Mouse (Mus musculus): ENCODE measurements at regions not wholly inside any gene's neighbourhood (a gene's known extent, or its start where the extent isn't known, plus 50 kb on each side); places are given as distances from the start of the nearest gene placed in this dataset.

GRCm38 (mm10) chr13:28520127-28520482 is 262.8 kb downstream of the Gm11361 start:
- DNase-seq, result no peak
- ATAC-seq, result no peak
- H3K4me3 ChIP-seq (ENCODE audit: low read depth, low read length), result no peak overlapping the region
- TF ChIP-seq CTCF (IDR thresholded peaks at IDR 0.05; ENCODE audit: low read depth) (no peak), EP300 (IDR thresholded peaks at IDR 0.05; ENCODE audit: low read depth) (no peak)
- 54% methylated on average over 1 of the region's 1 CpGs for WGBS (ENCODE audit: insufficient replicate concordance)
- peaks cover 2% of the 10 kb centered on the region; the same call in 1 of the 2 replicates for H3K9me3 ChIP-seq (ENCODE audit: low read length)
- H3K4me2 ChIP-seq (ENCODE audit: low read depth, low read length), result no peak overlapping the region
- no peaks in the 10 kb centered on the region for H3K36me3 ChIP-seq (replicated peaks; ENCODE audit: insufficient read depth, low read length)
- no peak overlapping the region for H3K9ac ChIP-seq (replicated peaks)
- peaks cover 4% of the 10 kb centered on the region; the same call in 1 of the 2 replicates for H3K4me1 ChIP-seq (ENCODE audit: insufficient read depth)
- H3K27me3 ChIP-seq (ENCODE audit: insufficient read depth, low read length), result no peaks in the 10 kb centered on the region
- H3K27ac ChIP-seq (ENCODE audit: low read depth), result no peak overlapping the region

GRCm38 (mm10) chr13:28519383-28520126 is 262.2 kb downstream of the Gm11361 start:
- Histone ChIP-seq H3K27me3 (ENCODE audit: insufficient read depth, low read length) (no peaks in the 10 kb centered on the region), H3K9me3 (ENCODE audit: low read length) (peaks cover 2% of the 10 kb centered on the region; the same call in 1 of the 2 replicates), H3K4me3 (ENCODE audit: low read depth, low read length) (no peak overlapping the region), H3K27ac (ENCODE audit: low read depth) (no peak overlapping the region), H3K36me3 (replicated peaks; ENCODE audit: insufficient read depth, low read length) (no peaks in the 10 kb centered on the region), H3K9ac (replicated peaks) (no peak overlapping the region), H3K4me1 (ENCODE audit: insufficient read depth) (peaks cover 4% of the 10 kb centered on the region; the same call in 1 of the 2 replicates), H3K4me2 (ENCODE audit: low read depth, low read length) (no peak overlapping the region)
- TF ChIP-seq EP300 (IDR thresholded peaks at IDR 0.05; ENCODE audit: low read depth) (no peak), CTCF (IDR thresholded peaks at IDR 0.05; ENCODE audit: low read depth) (no peak)
- ATAC-seq, result peak; percentile 86
- DNase-seq, result peak; percentile 23
- 61% methylated on average over 3 of the region's 3 CpGs for WGBS (ENCODE audit: insufficient replicate concordance)

GRCm38 (mm10) chr13:28517161-28517560 is 259.8 kb downstream of the Gm11361 start:
- Histone ChIP-seq H3K27ac (ENCODE audit: low read depth) (no peak overlapping the region), H3K9me3 (ENCODE audit: low read length) (peaks cover 2% of the 10 kb centered on the region; the same call in 1 of the 2 replicates), H3K27me3 (ENCODE audit: insufficient read depth, low read length) (no peaks in the 10 kb centered on the region), H3K9ac (replicated peaks) (no peak overlapping the region), H3K4me1 (ENCODE audit: insufficient read depth) (peaks cover 4% of the 10 kb centered on the region; the same call in 1 of the 2 replicates), H3K36me3 (replicated peaks; ENCODE audit: insufficient read depth, low read length) (no peaks in the 10 kb centered on the region), H3K4me3 (ENCODE audit: low read depth, low read length) (no peak overlapping the region), H3K4me2 (ENCODE audit: low read depth, low read length) (no peak overlapping the region)
- no peak for TF ChIP-seq CTCF (IDR thresholded peaks at IDR 0.05; ENCODE audit: low read depth)
- TF ChIP-seq EP300 (IDR thresholded peaks at IDR 0.05; ENCODE audit: low read depth), result no peak
- DNase-seq (no peak), ATAC-seq (no peak)
- 69% methylated on average over 6 of the region's 6 CpGs for WGBS (ENCODE audit: insufficient replicate concordance)

- H3K27me3 ChIP-seq (ENCODE audit: insufficient read depth, low read length), result no peaks in the 10 kb centered on the region
- H3K36me3 ChIP-seq (replicated peaks; ENCODE audit: insufficient read depth, low read length), result no peaks in the 10 kb centered on the region
- no peak overlapping the region for H3K27ac ChIP-seq (ENCODE audit: low read depth)
- H3K4me3 ChIP-seq (ENCODE audit: low read depth, low read length), result no peak overlapping the region
- H3K9me3 ChIP-seq (ENCODE audit: low read length), result peaks cover 2% of the 10 kb centered on the region; the same call in 1 of the 2 replicates
- peaks cover 4% of the 10 kb centered on the region; the same call in 1 of the 2 replicates for H3K4me1 ChIP-seq (ENCODE audit: insufficient read depth)
- 29% methylated on average over 2 of the region's 2 CpGs for WGBS (ENCODE audit: insufficient replicate concordance)
- TF ChIP-seq EP300 (IDR thresholded peaks at IDR 0.05; ENCODE audit: low read depth), result no peak
- no peak for TF ChIP-seq CTCF (IDR thresholded peaks at IDR 0.05; ENCODE audit: low read depth)
- no peak overlapping the region for H3K9ac ChIP-seq (replicated peaks)
- ATAC-seq (no peak), DNase-seq (no peak)
- no peak overlapping the region for H3K4me2 ChIP-seq (ENCODE audit: low read depth, low read length)
Observed at GRCm38 (mm10) chr13:28516636-28517035, 259.3 kb downstream of the Gm11361 start.

- H3K9me3 ChIP-seq (ENCODE audit: low read length), result peaks cover 2% of the 10 kb centered on the region; the same call in 1 of the 2 replicates
- H3K27ac ChIP-seq (ENCODE audit: low read depth), result no peak overlapping the region
- no peaks in the 10 kb centered on the region for H3K4me1 ChIP-seq (ENCODE audit: insufficient read depth)
- TF ChIP-seq EP300 (IDR thresholded peaks at IDR 0.05; ENCODE audit: low read depth) (no peak), CTCF (IDR thresholded peaks at IDR 0.05; ENCODE audit: low read depth) (peak; percentile 40)
- H3K9ac ChIP-seq (replicated peaks), result no peak overlapping the region
- no peaks in the 10 kb centered on the region for H3K36me3 ChIP-seq (replicated peaks; ENCODE audit: insufficient read depth, low read length)
- no peak overlapping the region for H3K4me2 ChIP-seq (ENCODE audit: low read depth, low read length)
- H3K4me3 ChIP-seq (ENCODE audit: low read depth, low read length), result no peak overlapping the region
- DNase-seq, result no peak
- H3K27me3 ChIP-seq (ENCODE audit: insufficient read depth, low read length), result no peaks in the 10 kb centered on the region
- no peak for ATAC-seq
Observed at GRCm38 (mm10) chr13:28514245-28514644, 256.9 kb downstream of the Gm11361 start.

GRCm38 (mm10) chr13:28513336-28513735 is 256.0 kb downstream of the Gm11361 start:
- peak overlapping the region; percentile 16; the same call in 1 of the 2 replicates for H3K27ac ChIP-seq (ENCODE audit: low read depth)
- ATAC-seq (no peak), DNase-seq (no peak)
- no peaks in the 10 kb centered on the region for H3K4me1 ChIP-seq (ENCODE audit: insufficient read depth)
- no peaks in the 10 kb centered on the region for H3K27me3 ChIP-seq (ENCODE audit: insufficient read depth, low read length)
- H3K4me3 ChIP-seq (ENCODE audit: low read depth, low read length), result no peak overlapping the region
- H3K36me3 ChIP-seq (replicated peaks; ENCODE audit: insufficient read depth, low read length), result no peaks in the 10 kb centered on the region
- 78% methylated on average over 7 of the region's 7 CpGs for WGBS (ENCODE audit: insufficient replicate concordance)
- TF ChIP-seq EP300 (IDR thresholded peaks at IDR 0.05; ENCODE audit: low read depth) (no peak), CTCF (IDR thresholded peaks at IDR 0.05; ENCODE audit: low read depth) (no peak)
- H3K4me2 ChIP-seq (ENCODE audit: low read depth, low read length), result no peak overlapping the region
- peaks cover 2% of the 10 kb centered on the region; the same call in 1 of the 2 replicates for H3K9me3 ChIP-seq (ENCODE audit: low read length)
- no peak overlapping the region for H3K9ac ChIP-seq (replicated peaks)
